Mouse (Mus musculus): ENCODE results near the gene Tigd3. TPM values are rescaled to one million over a fixed set of nuclear protein-coding genes. Genes with fewer than 3 reads are reported as not detected.

The Tigd3 gene
- polyA plus RNA-seq, 1 experiment from 2014 or later = 2.5 TPM

GRCm38 (mm10) chr19:5874969-5875480, 18.9 kb downstream of the Tigd3 start, which contains the start of gene Frmd8:
TSS of gene Frmd8 (minus strand) at chr19:5875274.
- Histone ChIP-seq H3K9ac (peak within 1 kb of the TSS; percentile 79), H3K4me1 (replicated peaks) (peaks cover 83% of the 10 kb centered on the region), H3K27ac (peak within 1 kb of the TSS; percentile 61), H3K27me3 (no peaks in the 10 kb centered on the region), H3K4me2 (peak within 1 kb of the TSS; percentile 90), H3K36me3 (peaks cover 6% of the 10 kb centered on the region), H3K4me3 (replicated peaks) (peak within 1 kb of the TSS; percentile 70), H3K9me3 (replicated peaks) (no peaks in the 10 kb centered on the region)
- ATAC-seq (ENCODE audit: low read depth) = peak; percentile 82
- DNase-seq = peak; percentile 89
- WGBS (ENCODE audit: insufficient replicate concordance) = under 1% methylated on average over 37 of the region's 37 CpGs

- WGBS (ENCODE audit: insufficient replicate concordance) = 7% methylated on average over 13 of the region's 13 CpGs
- Histone ChIP-seq H3K9me3 (replicated peaks) (no peaks in the 10 kb centered on the region), H3K4me3 (replicated peaks) (peak overlapping the region; percentile 70), H3K36me3 (peaks cover 11% of the 10 kb centered on the region), H3K4me1 (replicated peaks) (peaks cover 78% of the 10 kb centered on the region), H3K27ac (peak overlapping the region; percentile 61), H3K9ac (peak overlapping the region; percentile 79), H3K27me3 (no peaks in the 10 kb centered on the region), H3K4me2 (peak overlapping the region; percentile 90)
- ATAC-seq (ENCODE audit: low read depth) (no peak), DNase-seq (no peak)
These were observed 19.5 kb downstream of the Tigd3 start for GRCm38 (mm10) chr19:5874391-5874968.

GRCm38 (mm10) chr19:5872931-5873556, 20.9 kb downstream of the Tigd3 start:
- WGBS (ENCODE audit: insufficient replicate concordance) = 42% methylated on average over 19 of the region's 19 CpGs

GRCm38 (mm10) chr19:5872528-5872927, 21.4 kb downstream of the Tigd3 start:
- WGBS (ENCODE audit: insufficient replicate concordance) = 45% methylated on average over 4 of the region's 4 CpGs
- H3K9ac ChIP-seq = peak overlapping the region; percentile 14; the same call in 1 of the 2 replicates
- no peak for DNase-seq
- H3K9me3 ChIP-seq (replicated peaks) = no peaks in the 10 kb centered on the region
- peaks cover 60% of the 10 kb centered on the region for H3K4me1 ChIP-seq (replicated peaks)
- no peak overlapping the region for H3K4me3 ChIP-seq (replicated peaks)
- peak overlapping the region; percentile 60; the same call in 1 of the 2 replicates for H3K27ac ChIP-seq
- no peaks in the 10 kb centered on the region for H3K27me3 ChIP-seq
- peak overlapping the region; percentile 90; the same call in 1 of the 2 replicates for H3K4me2 ChIP-seq
- ATAC-seq (ENCODE audit: low read depth) = no peak
- H3K36me3 ChIP-seq = peaks cover 30% of the 10 kb centered on the region

More at GRCm38 (mm10) chr19:5872931-5873556, 20.9 kb downstream of the Tigd3 start:
- Histone ChIP-seq H3K27ac (peak overlapping the region; percentile 60; the same call in 1 of the 2 replicates), H3K4me1 (replicated peaks) (peaks cover 65% of the 10 kb centered on the region), H3K9me3 (replicated peaks) (no peaks in the 10 kb centered on the region), H3K36me3 (peaks cover 25% of the 10 kb centered on the region), H3K4me2 (peak overlapping the region; percentile 90), H3K4me3 (replicated peaks) (no peak overlapping the region), H3K9ac (peak overlapping the region; percentile 14; the same call in 1 of the 2 replicates), H3K27me3 (no peaks in the 10 kb centered on the region)
- DNase-seq (no peak), ATAC-seq (ENCODE audit: low read depth) (no peak)

GRCm38 (mm10) chr19:5871683-5872082, 22.3 kb downstream of the Tigd3 start:
- Histone ChIP-seq H3K9me3 (replicated peaks) (no peaks in the 10 kb centered on the region), H3K4me2 (peak overlapping the region; percentile 15; the same call in 1 of the 2 replicates), H3K4me1 (replicated peaks) (peaks cover 54% of the 10 kb centered on the region), H3K27me3 (no peaks in the 10 kb centered on the region), H3K4me3 (replicated peaks) (no peak overlapping the region), H3K27ac (0 out of 2 replicates have a peak overlapping the region, but pooled peaks have one; percentile 60), H3K36me3 (peaks cover 30% of the 10 kb centered on the region), H3K9ac (no peak overlapping the region)
- WGBS (ENCODE audit: insufficient replicate concordance) = 47% methylated on average over 6 of the region's 6 CpGs
- ATAC-seq (ENCODE audit: low read depth) = no peak
- DNase-seq = no peak

- H3K27me3 ChIP-seq = no peaks in the 10 kb centered on the region
- H3K36me3 ChIP-seq = peaks cover 30% of the 10 kb centered on the region
- peak overlapping the region; percentile 36; the same call in 1 of the 2 replicates for H3K27ac ChIP-seq
- H3K9me3 ChIP-seq (replicated peaks) = no peaks in the 10 kb centered on the region
- DNase-seq (no peak), ATAC-seq (ENCODE audit: low read depth) (peak; percentile 12; the same call in 1 of the 2 replicates)
- peak overlapping the region; percentile 15; the same call in 1 of the 2 replicates for H3K4me2 ChIP-seq
- peaks cover 54% of the 10 kb centered on the region for H3K4me1 ChIP-seq (replicated peaks)
- no peak overlapping the region for H3K9ac ChIP-seq
- 21% methylated on average over 7 of the region's 7 CpGs for WGBS (ENCODE audit: insufficient replicate concordance)
- H3K4me3 ChIP-seq (replicated peaks) = no peak overlapping the region
These were observed 22.7 kb downstream of the Tigd3 start for GRCm38 (mm10) chr19:5871273-5871672.

- H3K27ac ChIP-seq = no peak overlapping the region
- peaks cover 55% of the 10 kb centered on the region for H3K36me3 ChIP-seq
- H3K9ac ChIP-seq = no peak overlapping the region
These were observed 25.9 kb downstream of the Tigd3 start for GRCm38 (mm10) chr19:5868096-5868495.

GRCm38 (mm10) chr19:5864710-5865398, 29.1 kb downstream of the Tigd3 start:
- Histone ChIP-seq H3K36me3 (peaks cover 79% of the 10 kb centered on the region), H3K4me1 (replicated peaks) (no peaks in the 10 kb centered on the region), H3K27ac (no peak overlapping the region), H3K9ac (no peak overlapping the region), H3K4me3 (replicated peaks) (no peak overlapping the region), H3K4me2 (no peak overlapping the region), H3K27me3 (no peaks in the 10 kb centered on the region), H3K9me3 (replicated peaks) (0 out of 2 replicates have a peak, but pooled peaks cover 5% of the 10 kb centered on the region)
- 84% methylated on average over 20 of the region's 20 CpGs for WGBS (ENCODE audit: insufficient replicate concordance)
- ATAC-seq (ENCODE audit: low read depth) = no peak
- no peak for DNase-seq

More at GRCm38 (mm10) chr19:5868096-5868495, 25.9 kb downstream of the Tigd3 start:
- ATAC-seq (ENCODE audit: low read depth) (no peak), DNase-seq (no peak)
- WGBS (ENCODE audit: insufficient replicate concordance) = 69% methylated on average over 6 of the region's 6 CpGs
- Histone ChIP-seq H3K4me2 (no peak overlapping the region), H3K4me3 (replicated peaks) (no peak overlapping the region), H3K27me3 (no peaks in the 10 kb centered on the region), H3K9me3 (replicated peaks) (no peaks in the 10 kb centered on the region), H3K4me1 (replicated peaks) (peaks cover 28% of the 10 kb centered on the region)

GRCm38 (mm10) chr19:5863776-5864175, 30.2 kb downstream of the Tigd3 start:
- peaks cover 79% of the 10 kb centered on the region for H3K36me3 ChIP-seq

GRCm38 (mm10) chr19:5862335-5863085, 31.4 kb downstream of the Tigd3 start:
- WGBS (ENCODE audit: insufficient replicate concordance) = 87% methylated on average over 14 of the region's 14 CpGs
- H3K27me3 ChIP-seq = no peaks in the 10 kb centered on the region
- no peak overlapping the region for H3K9ac ChIP-seq
- no peak overlapping the region for H3K4me2 ChIP-seq
- no peak overlapping the region for H3K4me3 ChIP-seq (replicated peaks)
- peaks cover 78% of the 10 kb centered on the region for H3K36me3 ChIP-seq
- H3K27ac ChIP-seq = no peak overlapping the region
- 0 out of 2 replicates have a peak, but pooled peaks cover 5% of the 10 kb centered on the region for H3K9me3 ChIP-seq (replicated peaks)
- no peaks in the 10 kb centered on the region for H3K4me1 ChIP-seq (replicated peaks)
- ATAC-seq (ENCODE audit: low read depth) (no peak), DNase-seq (no peak)

More at GRCm38 (mm10) chr19:5863776-5864175, 30.2 kb downstream of the Tigd3 start:
- DNase-seq (no peak), ATAC-seq (ENCODE audit: low read depth) (no peak)
- Histone ChIP-seq H3K4me2 (no peak overlapping the region), H3K4me1 (replicated peaks) (no peaks in the 10 kb centered on the region), H3K27me3 (no peaks in the 10 kb centered on the region), H3K9ac (no peak overlapping the region), H3K4me3 (replicated peaks) (no peak overlapping the region), H3K27ac (no peak overlapping the region), H3K9me3 (replicated peaks) (0 out of 2 replicates have a peak, but pooled peaks cover 5% of the 10 kb centered on the region)
- WGBS (ENCODE audit: insufficient replicate concordance) = 80% methylated on average over 5 of the region's 5 CpGs
